ENCODE assay signal across 8 mouse cellular contexts in the genomic region with DNA sequence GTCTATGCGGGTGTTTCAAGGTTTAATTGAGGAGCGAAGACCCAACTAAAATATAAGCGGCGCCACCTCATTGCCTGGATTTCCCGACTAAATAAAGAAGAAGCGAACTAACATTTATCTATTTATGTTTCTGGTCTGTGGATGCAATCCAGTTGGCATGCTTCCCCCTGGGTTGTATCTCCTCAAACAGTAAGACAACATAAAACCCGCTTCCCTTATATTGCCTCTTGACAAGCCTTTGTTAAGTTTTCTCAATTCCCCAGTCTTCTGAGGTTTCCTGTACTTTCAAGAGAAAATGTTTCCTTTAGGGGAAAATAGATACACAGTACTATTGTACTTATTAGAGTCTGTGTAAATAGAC. TPM values are rescaled to one million over a fixed set of nuclear protein-coding genes. Genes with fewer than 3 reads are reported as not detected.
DNase-seq lines count a peak whose midpoint lies in the region; ATAC-seq lines count a peak whose summit lies in the region.

No protein-coding gene starts in this region.

- H3K9me3 ChIP-seq in erythroblast, embryonic 14.5 days (ENCODE audit: control insufficient read depth, low read length), result no peaks in the 10 kb centered on the region
- H3K9me3 ChIP-seq in intestine, embryonic 15.5 days, result no peaks in the 10 kb centered on the region
- H3K9me3 ChIP-seq in neural tube, embryonic 13.5 days, result no peaks in the 10 kb centered on the region

- WGBS in intestine, embryonic 15.5 days, result 43% methylated on average over 7 of the region's 7 CpGs
- 49% methylated on average over 7 of the region's 7 CpGs for WGBS in neural tube, embryonic 13.5 days

- peaks cover 43% of the 10 kb centered on the region for H3K36me3 ChIP-seq in erythroblast, embryonic 14.5 days (ENCODE audit: control insufficient read depth)
- H3K36me3 ChIP-seq in intestine, embryonic 15.5 days, result 0 out of 2 replicates have a peak, but pooled peaks cover 2% of the 10 kb centered on the region
- H3K36me3 ChIP-seq in neural tube, embryonic 13.5 days, result peaks cover 22% of the 10 kb centered on the region

- ATAC-seq in erythroblast, adult 5-6 weeks (replicated peaks; ENCODE audit: low FRiP score, poor library complexity, severe bottlenecking), result no peak
- no peak for ATAC-seq in intestine, embryonic 15.5 days
- no peak for ATAC-seq in neural tube, embryonic 13.5 days (ENCODE audit: low read depth)

- peaks cover 42% of the 10 kb centered on the region for H3K4me1 ChIP-seq in erythroblast, embryonic 14.5 days (ENCODE audit: control insufficient read depth)
- peaks cover 11% of the 10 kb centered on the region for H3K4me1 ChIP-seq in intestine, embryonic 15.5 days (replicated peaks)
- H3K4me1 ChIP-seq in neural tube, embryonic 13.5 days (replicated peaks), result peaks cover 50% of the 10 kb centered on the region

- peak overlapping the region; percentile 69 for H3K4me2 ChIP-seq in intestine, embryonic 15.5 days (replicated peaks)
- peak overlapping the region; percentile 97 for H3K4me2 ChIP-seq in neural tube, embryonic 13.5 days

- H3K27me3 ChIP-seq in erythroblast, embryonic 14.5 days (ENCODE audit: control insufficient read depth), result no peaks in the 10 kb centered on the region
- H3K27me3 ChIP-seq in intestine, embryonic 15.5 days (replicated peaks), result no peaks in the 10 kb centered on the region
- no peaks in the 10 kb centered on the region for H3K27me3 ChIP-seq in neural tube, embryonic 13.5 days

- peak overlapping the region; percentile 99 for H3K4me3 ChIP-seq in erythroblast, embryonic 14.5 days (replicated peaks)
- H3K4me3 ChIP-seq in intestine, embryonic 15.5 days (replicated peaks), result peak overlapping the region; percentile 97
- peak overlapping the region; percentile 96 for H3K4me3 ChIP-seq in neural tube, embryonic 13.5 days

- DNase-seq in retina, adult 2 months (ENCODE audit: low read depth, low spot score), result peak; percentile 1
- DNase-seq in retina, embryonic 14.5 days (ENCODE audit: low spot score), result no peak
- no peak for DNase-seq in right cerebral cortex, postnatal 14 days
- DNase-seq in retina, postnatal 1 day, result no peak

- peak overlapping the region; percentile 92; the same call in 1 of the 2 replicates for H3K9ac ChIP-seq in intestine, embryonic 15.5 days
- H3K9ac ChIP-seq in neural tube, embryonic 13.5 days, result peak overlapping the region; percentile 89

- 0 out of 2 replicates have a peak overlapping the region, but pooled peaks have one; percentile 2 for H3K27ac ChIP-seq in intestine, embryonic 15.5 days
- H3K27ac ChIP-seq in neural tube, embryonic 13.5 days (replicated peaks), result peak overlapping the region; percentile 94

RNA-seq across cellular contexts. Expression of a gene that starts 0.8 kb away (rescaled TPM):
- 1.9 and 3.3 TPM in 2 replicates for polyA plus RNA-seq in erythroblast, embryonic 14.5 days (2012)
- 49.4 and 56.0 TPM in 2 replicates for total RNA-seq in erythroblast, adult 5-6 weeks (2015; ENCODE audit: low replicate concordance)
- 54.1 and 59.2 TPM in 2 replicates for total RNA-seq in erythroblast, adult 5-6 weeks (2017; ENCODE audit: low replicate concordance)
- polyA plus RNA-seq in intestine, embryonic 15.5 days (2015; fragmentation: Nextera tagmentation; extraction: Ambion mirVana), result 258 and 264 TPM in 2 replicates
- polyA plus RNA-seq in neural tube, embryonic 13.5 days (2015; fragmentation: Nextera tagmentation; extraction: Ambion mirVana), result 274 and 289 TPM in 2 replicates

RNA-seq across cellular contexts. Expression of a gene that starts 1.0 kb away (rescaled TPM):
- 0.20 and 0.23 TPM in 2 replicates for polyA plus RNA-seq in erythroblast, embryonic 14.5 days (2012)
- total RNA-seq in erythroblast, adult 5-6 weeks (2015; ENCODE audit: low replicate concordance), result 44.5 and 61.7 TPM in 2 replicates
- total RNA-seq in erythroblast, adult 5-6 weeks (2017; ENCODE audit: low replicate concordance), result 15.3 and 33.3 TPM in 2 replicates
- 36.3 and 42.2 TPM in 2 replicates for polyA plus RNA-seq in intestine, embryonic 15.5 days (2015; fragmentation: Nextera tagmentation; extraction: Ambion mirVana)
- polyA plus RNA-seq in neural tube, embryonic 13.5 days (2015; fragmentation: Nextera tagmentation; extraction: Ambion mirVana), result 51.4 and 63.3 TPM in 2 replicates

RNA-seq across cellular contexts. Expression of a gene that starts 28.4 kb away (rescaled TPM):
- polyA plus RNA-seq in erythroblast, embryonic 14.5 days (2012), result 1.2 and 1.5 TPM in 2 replicates
- 5.8 and 9.2 TPM in 2 replicates for total RNA-seq in erythroblast, adult 5-6 weeks (2015; ENCODE audit: low replicate concordance)
- 9.6 and 14.7 TPM in 2 replicates for total RNA-seq in erythroblast, adult 5-6 weeks (2017; ENCODE audit: low replicate concordance)
- 49.9 and 57.0 TPM in 2 replicates for polyA plus RNA-seq in intestine, embryonic 15.5 days (2015; fragmentation: Nextera tagmentation; extraction: Ambion mirVana)
- polyA plus RNA-seq in neural tube, embryonic 13.5 days (2015; fragmentation: Nextera tagmentation; extraction: Ambion mirVana), result 71.6 and 77.9 TPM in 2 replicates

Comparison
In these comparisons a context has a peak if more than half of its experiments do, and no peak if none do; other contexts are left out.
1. RNA of a gene that starts 0.8 kb away (polyA plus RNA-seq): 274 to 289 TPM in neural tube, embryonic 13.5 days and 258 to 264 TPM in intestine, embryonic 15.5 days; 1.9 to 3.3 TPM in erythroblast, embryonic 14.5 days; every median in the first group is over 10 times any median in the second.
2. RNA of a gene that starts 1.0 kb away (polyA plus RNA-seq): 51.4 to 63.3 TPM in neural tube, embryonic 13.5 days and 36.3 to 42.2 TPM in intestine, embryonic 15.5 days; 0.20 to 0.23 TPM in erythroblast, embryonic 14.5 days; every median in the first group is over 10 times any median in the second.
3. RNA of a gene that starts 28.4 kb away (polyA plus RNA-seq): 71.6 to 77.9 TPM in neural tube, embryonic 13.5 days and 49.9 to 57.0 TPM in intestine, embryonic 15.5 days; 1.2 to 1.5 TPM in erythroblast, embryonic 14.5 days; every median in the first group is over 10 times any median in the second.
4. Peak in every context shown above with its lines, with median percentiles within 50 percentile points of each other: H3K4me3 ChIP-seq.